9 mouse cellular contexts compared by ENCODE assay signal in genomic region chr2:180894029-180894623, GRCm38 (mm10). TPM values are rescaled to one million over a fixed set of nuclear protein-coding genes. Genes with fewer than 3 reads are reported as not detected.
A peak's percentile ranks its signal among the peaks of the same experiment; 100 is the strongest.
DNase-seq lines count a peak whose midpoint lies in the region; ATAC-seq lines count a peak whose summit lies in the region.
"Had no signal": no experiment of that assay in that cellular context is flagged by ENCODE, and none has a peak within 500 bp of the region (broad histone marks: within the 10 kb centered on the region; RNA-seq: fewer than 3 reads in every experiment).

No protein-coding gene starts in this region.

- WGBS in forebrain, embryonic 14.5 days = under 1% methylated on average over 56 of the region's 57 CpGs
- under 1% methylated on average over 57 of the region's 57 CpGs for WGBS in intestine, embryonic 16.5 days
- 1% methylated on average over 57 of the region's 57 CpGs for WGBS in limb, embryonic 12.5 days
- under 1% methylated on average over 57 of the region's 57 CpGs for WGBS in midbrain, embryonic 15.5 days

- H3K4me1 ChIP-seq in forebrain, embryonic 14.5 days (ENCODE audit: control insufficient read depth, insufficient read depth, low read length) = peaks cover 24% of the 10 kb centered on the region
- H3K4me1 ChIP-seq in intestine, embryonic 16.5 days (ENCODE audit: control insufficient read depth, insufficient read depth, low read length) = peaks cover 22% of the 10 kb centered on the region
- H3K4me1 ChIP-seq in limb, embryonic 12.5 days (replicated peaks) = peaks cover 24% of the 10 kb centered on the region
- peaks cover 60% of the 10 kb centered on the region for H3K4me1 ChIP-seq in midbrain, embryonic 15.5 days

- peak overlapping the region; percentile 60 for H3K4me2 ChIP-seq in forebrain, embryonic 14.5 days (ENCODE audit: low read length)
- H3K4me2 ChIP-seq in intestine, embryonic 16.5 days (ENCODE audit: low read depth, low read length) = peak overlapping the region; percentile 78
- peak overlapping the region; percentile 70 for H3K4me2 ChIP-seq in limb, embryonic 12.5 days
- H3K4me2 ChIP-seq in midbrain, embryonic 15.5 days = peak overlapping the region; percentile 56

- DNase-seq in gastrocnemius, postnatal 10 days = peak; percentile 54
- no peak for DNase-seq in gastrocnemius, adult 8-10 months (ENCODE audit: low spot score in 2 of 2)
- DNase-seq in forebrain, embryonic 14.5 days (ENCODE audit: low spot score) = peak; percentile 72
- DNase-seq in thymus, postnatal 0 days (ENCODE audit: low spot score) = peak; percentile 38

- peak overlapping the region; percentile 99 for H3K27ac ChIP-seq in forebrain, embryonic 14.5 days (ENCODE audit: low read depth, low read length)
- no peak overlapping the region for H3K27ac ChIP-seq in intestine, embryonic 16.5 days (ENCODE audit: low read length)
- H3K27ac ChIP-seq in limb, embryonic 12.5 days = no peak overlapping the region
- H3K27ac ChIP-seq in midbrain, embryonic 15.5 days = peak overlapping the region; percentile 98

- no peaks in the 10 kb centered on the region for H3K9me3 ChIP-seq in forebrain, embryonic 14.5 days (replicated peaks; ENCODE audit: control insufficient read depth, low read length)
- H3K9me3 ChIP-seq in intestine, embryonic 16.5 days (ENCODE audit: control insufficient read depth, low read length) = no peaks in the 10 kb centered on the region
- no peaks in the 10 kb centered on the region for H3K9me3 ChIP-seq in limb, embryonic 12.5 days
- no peaks in the 10 kb centered on the region for H3K9me3 ChIP-seq in midbrain, embryonic 15.5 days

- H3K4me3 ChIP-seq in forebrain, embryonic 14.5 days (ENCODE audit: low read depth, low read length) = peak overlapping the region; percentile 79
- H3K4me3 ChIP-seq in intestine, embryonic 16.5 days (ENCODE audit: low read length) = peak overlapping the region; percentile 51
- peak overlapping the region; percentile 44 for H3K4me3 ChIP-seq in limb, embryonic 12.5 days (replicated peaks)
- peak overlapping the region; percentile 87 for H3K4me3 ChIP-seq in midbrain, embryonic 15.5 days

- 0 out of 2 replicates have a peak, but pooled peaks cover 14% of the 10 kb centered on the region for H3K27me3 ChIP-seq in forebrain, embryonic 14.5 days (replicated peaks; ENCODE audit: control insufficient read depth, insufficient read depth, low read length)
- peaks cover 71% of the 10 kb centered on the region for H3K27me3 ChIP-seq in intestine, embryonic 16.5 days (replicated peaks; ENCODE audit: control insufficient read depth, insufficient read depth, low read length)
- peaks cover 95% of the 10 kb centered on the region for H3K27me3 ChIP-seq in limb, embryonic 12.5 days
- no peaks in the 10 kb centered on the region for H3K27me3 ChIP-seq in midbrain, embryonic 15.5 days (replicated peaks)

- peak; percentile 4; the same call in 1 of the 2 replicates for ATAC-seq in cerebellum, adult (ENCODE audit: insufficient number of reproducible peaks, low FRiP score, low TSS enrichment)
- peak; percentile 38 for ATAC-seq in forebrain, embryonic 14.5 days
- ATAC-seq in intestine, embryonic 16.5 days = peak; percentile 64
- no peak for ATAC-seq in limb, embryonic 12.5 days (ENCODE audit: insufficient number of reproducible peaks, insufficient read depth, low FRiP score, low TSS enrichment, low read depth)
- ATAC-seq in midbrain, embryonic 15.5 days (replicated peaks) = peak; percentile 12

- peaks cover 4% of the 10 kb centered on the region; the same call in 1 of the 2 replicates for H3K36me3 ChIP-seq in forebrain, embryonic 14.5 days (ENCODE audit: control insufficient read depth, insufficient read depth, low read length)
- no peaks in the 10 kb centered on the region for H3K36me3 ChIP-seq in intestine, embryonic 16.5 days (ENCODE audit: control insufficient read depth, insufficient read depth, low read length)
- H3K36me3 ChIP-seq in limb, embryonic 12.5 days = no peaks in the 10 kb centered on the region
- no peaks in the 10 kb centered on the region for H3K36me3 ChIP-seq in midbrain, embryonic 15.5 days (replicated peaks)

- peak overlapping the region; percentile 99 for H3K9ac ChIP-seq in forebrain, embryonic 14.5 days (ENCODE audit: low read length)
- H3K9ac ChIP-seq in intestine, embryonic 16.5 days (ENCODE audit: low read depth, low read length) = no peak overlapping the region
- H3K9ac ChIP-seq in limb, embryonic 12.5 days (replicated peaks) = 0 out of 2 replicates have a peak overlapping the region, but pooled peaks have one; percentile 31
- peak overlapping the region; percentile 98 for H3K9ac ChIP-seq in midbrain, embryonic 15.5 days

RNA-seq across cellular contexts. Expression of gene Ythdf1, which starts 26.6 kb away (rescaled TPM):
- 10 to 100 TPM; 34.3 to 38.9 TPM for total RNA-seq in gastrocnemius, postnatal 10 days (2021)
- 10 to 100 TPM; 35.2 to 43.3 (median 38.5) TPM for total RNA-seq in gastrocnemius, adult 8-10 months (2022)
- polyA plus RNA-seq in forebrain, embryonic 14.5 days (2014; fragmentation: Nextera tagmentation; extraction: Ambion mirVana) = 24.5 and 36.8 TPM in 2 replicates
- 9.2 and 9.8 TPM in 2 replicates for polyA plus RNA-seq in intestine, embryonic 16.5 days (2015; fragmentation: Nextera tagmentation; extraction: Ambion mirVana)
- polyA plus RNA-seq in limb, embryonic 12.5 days (2016; fragmentation: Nextera tagmentation; extraction: Ambion mirVana) = 77.1 and 78.5 TPM in 2 replicates
- polyA plus RNA-seq in midbrain, embryonic 15.5 days (2015; fragmentation: Nextera tagmentation; extraction: Ambion mirVana) = 52.0 and 52.2 TPM in 2 replicates
- 52.6 and 53.9 TPM in 2 replicates for polyA plus RNA-seq in thymus, postnatal 0 days (2015; fragmentation: Nextera tagmentation; extraction: Ambion mirVana)

RNA-seq across cellular contexts. Expression of gene Birc7, which starts 34.7 kb away (rescaled TPM):
- not detected for total RNA-seq in gastrocnemius, postnatal 10 days (2021)
- total RNA-seq in gastrocnemius, adult 8-10 months (2022) = not detected
- not detected in 2 replicates for polyA plus RNA-seq in forebrain, embryonic 14.5 days (2014; fragmentation: Nextera tagmentation; extraction: Ambion mirVana)
- 0.09 TPM in 1 of 2 replicates, not detected in the other for polyA plus RNA-seq in intestine, embryonic 16.5 days (2015; fragmentation: Nextera tagmentation; extraction: Ambion mirVana)
- polyA plus RNA-seq in limb, embryonic 12.5 days (2016; fragmentation: Nextera tagmentation; extraction: Ambion mirVana) = not detected in 2 replicates
- polyA plus RNA-seq in midbrain, embryonic 15.5 days (2015; fragmentation: Nextera tagmentation; extraction: Ambion mirVana) = 0.10 and 0.31 TPM in 2 replicates
- 0.30 and 0.40 TPM in 2 replicates for polyA plus RNA-seq in thymus, postnatal 0 days (2015; fragmentation: Nextera tagmentation; extraction: Ambion mirVana)
- total RNA-seq: gastrocnemius, postnatal 4 days had no signal

Comparison
In these comparisons a context has a peak if more than half of its experiments do, and no peak if none do; other contexts are left out.
1. DNase-seq: peak in gastrocnemius, postnatal 10 days (single experiment), forebrain, embryonic 14.5 days (single experiment) and thymus, postnatal 0 days (single experiment); none in gastrocnemius, adult 8-10 months (0 of 2).
2. H3K27ac ChIP-seq: peak in forebrain, embryonic 14.5 days (single experiment) and midbrain, embryonic 15.5 days (single experiment); none in intestine, embryonic 16.5 days (single experiment) and limb, embryonic 12.5 days (single experiment).
3. Peak in every context shown above with its lines, with median percentiles within 50 percentile points of each other: H3K4me2 ChIP-seq and H3K4me3 ChIP-seq.